Mouse (Mus musculus): Measurements from ENCODE around the gene 1700025G04Rik. TPM values are rescaled to one million over a fixed set of nuclear protein-coding genes. Genes with fewer than 3 reads are reported as not detected.

The 1700025G04Rik gene
- polyA plus RNA-seq, 1 experiment from 2014 or later: 32.4 TPM

DNA sequence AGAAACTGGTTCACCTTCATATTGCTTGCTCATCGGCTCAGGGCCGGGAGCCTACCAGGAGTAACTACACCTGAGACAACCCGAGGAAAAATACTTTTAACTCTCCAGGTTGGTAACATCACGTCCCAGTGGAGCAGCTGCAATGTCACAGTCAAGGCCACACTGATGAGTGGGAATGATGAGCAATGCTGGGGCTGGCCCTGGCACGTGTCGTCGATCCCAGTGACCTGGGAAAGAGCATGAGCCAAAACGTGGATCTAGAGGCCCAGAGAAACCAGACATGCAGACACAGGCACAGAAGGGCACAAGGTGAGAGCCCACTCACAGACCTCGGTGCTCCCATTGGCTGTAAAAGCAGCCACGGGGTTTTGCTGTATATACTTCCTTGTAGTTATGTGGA lies 202.8 kb downstream of the 1700025G04Rik start:
- H3K27me3 ChIP-seq (ENCODE audit: control insufficient read depth, insufficient read depth, low read length): no peaks in the 10 kb centered on the region
- ATAC-seq (ENCODE audit: low FRiP score): no peak
- no peak overlapping the region for H3K27ac ChIP-seq (ENCODE audit: low read depth, low read length)
- H3K4me1 ChIP-seq (ENCODE audit: control insufficient read depth, insufficient read depth, low read length): 0 out of 2 replicates have a peak, but pooled peaks cover 2% of the 10 kb centered on the region
- DNase-seq (ENCODE audit: low spot score, missing footprints): no peak
- H3K9me3 ChIP-seq (ENCODE audit: control insufficient read depth, low read length): no peaks in the 10 kb centered on the region
- 92% methylated on average over 10 of the region's 10 CpGs for WGBS
- no peak overlapping the region for H3K4me3 ChIP-seq (ENCODE audit: low read depth, low read length)
- no peak overlapping the region for H3K9ac ChIP-seq (ENCODE audit: low read length)
- H3K4me2 ChIP-seq: no peak overlapping the region
- H3K36me3 ChIP-seq (ENCODE audit: control insufficient read depth, insufficient read depth, low read length): no peaks in the 10 kb centered on the region

DNA sequence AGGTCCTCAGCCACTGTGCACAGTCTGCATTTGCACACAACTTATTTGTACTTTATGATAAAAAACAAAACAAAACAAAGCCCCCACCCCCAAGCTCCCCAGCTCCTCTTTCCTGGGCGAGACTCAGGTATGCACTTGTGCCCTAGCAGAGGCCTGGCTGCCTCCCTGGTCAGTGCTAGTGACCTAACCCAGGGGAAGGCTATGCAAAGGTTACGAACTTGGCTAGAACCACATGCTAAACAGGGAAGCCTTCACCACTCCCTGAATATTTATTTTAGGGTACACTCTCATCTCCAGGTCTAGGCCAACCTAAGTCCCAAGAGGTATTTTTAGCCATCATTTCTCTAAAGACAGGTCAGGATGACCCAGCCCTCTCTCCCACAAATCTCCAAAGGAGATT lies 203.8 kb downstream of the 1700025G04Rik start:
- ATAC-seq (ENCODE audit: low FRiP score) (no peak), DNase-seq (ENCODE audit: low spot score, missing footprints) (no peak)
- no peak overlapping the region for H3K9ac ChIP-seq (ENCODE audit: low read length)
- 98% methylated on average over 2 of the region's 2 CpGs for WGBS
- no peak overlapping the region for H3K4me3 ChIP-seq (ENCODE audit: low read depth, low read length)
- no peak overlapping the region for H3K27ac ChIP-seq (ENCODE audit: low read depth, low read length)
- H3K27me3 ChIP-seq (ENCODE audit: control insufficient read depth, insufficient read depth, low read length): no peaks in the 10 kb centered on the region
- H3K9me3 ChIP-seq (ENCODE audit: control insufficient read depth, low read length): no peaks in the 10 kb centered on the region
- no peaks in the 10 kb centered on the region for H3K36me3 ChIP-seq (ENCODE audit: control insufficient read depth, insufficient read depth, low read length)
- H3K4me2 ChIP-seq: no peak overlapping the region
- H3K4me1 ChIP-seq (ENCODE audit: control insufficient read depth, insufficient read depth, low read length): peaks cover 6% of the 10 kb centered on the region; the same call in 1 of the 2 replicates

DNA sequence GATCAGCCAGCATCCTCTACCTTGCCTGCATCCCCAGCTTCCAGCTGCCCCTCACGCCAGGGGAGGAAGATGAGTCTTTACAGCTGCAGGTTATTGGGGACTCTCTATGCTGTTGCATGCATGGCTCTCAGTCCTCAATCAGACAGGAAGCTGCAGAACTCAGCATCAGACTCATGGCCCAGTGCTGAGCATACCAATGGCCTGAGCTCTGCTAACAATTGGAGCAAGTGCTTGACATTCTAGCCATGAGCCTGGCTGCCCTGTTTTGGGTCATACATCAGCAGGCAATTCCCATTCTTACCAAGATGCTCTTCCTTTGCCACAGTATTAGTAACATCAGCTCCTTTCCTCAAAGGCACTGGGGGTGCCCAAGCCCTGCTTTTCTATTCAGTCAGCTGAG lies 208.7 kb downstream of the 1700025G04Rik start:
- H3K4me1 ChIP-seq (ENCODE audit: control insufficient read depth, insufficient read depth, low read length): peaks cover 18% of the 10 kb centered on the region
- WGBS: 64% methylated on average over 1 of the region's 1 CpGs
- no peak overlapping the region for H3K4me3 ChIP-seq (ENCODE audit: low read depth, low read length)
- no peaks in the 10 kb centered on the region for H3K36me3 ChIP-seq (ENCODE audit: control insufficient read depth, insufficient read depth, low read length)
- H3K4me2 ChIP-seq: no peak overlapping the region
- H3K9me3 ChIP-seq (ENCODE audit: control insufficient read depth, low read length): no peaks in the 10 kb centered on the region
- ATAC-seq (ENCODE audit: low FRiP score) (no peak), DNase-seq (ENCODE audit: low spot score, missing footprints) (no peak)
- no peak overlapping the region for H3K9ac ChIP-seq (ENCODE audit: low read length)
- no peaks in the 10 kb centered on the region for H3K27me3 ChIP-seq (ENCODE audit: control insufficient read depth, insufficient read depth, low read length)
- no peak overlapping the region for H3K27ac ChIP-seq (ENCODE audit: low read depth, low read length)

DNA sequence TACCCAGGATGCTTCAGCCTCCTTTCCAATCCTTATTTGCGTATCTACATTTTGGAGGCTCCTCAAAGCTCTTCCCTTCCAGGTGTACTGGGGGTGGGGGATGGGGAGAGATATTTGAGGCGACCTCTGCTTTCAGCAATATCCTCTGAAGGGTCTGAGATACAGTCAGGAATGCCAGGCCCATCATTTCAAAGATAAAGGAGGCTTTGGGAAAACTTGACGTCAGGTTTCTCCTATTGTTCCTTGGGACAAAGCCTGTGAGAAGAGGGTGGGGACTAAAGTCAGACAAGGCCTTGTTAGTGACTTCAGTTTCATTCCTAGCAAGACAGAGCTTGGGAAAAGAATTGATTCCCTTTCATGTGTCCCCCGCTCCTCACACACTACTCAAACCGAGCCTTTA lies 209.2 kb downstream of the 1700025G04Rik start:
- H3K27ac ChIP-seq (ENCODE audit: low read depth, low read length): no peak overlapping the region
- H3K4me2 ChIP-seq: no peak overlapping the region
- no peak overlapping the region for H3K4me3 ChIP-seq (ENCODE audit: low read depth, low read length)
- ATAC-seq (ENCODE audit: low FRiP score): no peak
- DNase-seq (ENCODE audit: low spot score, missing footprints): no peak
- H3K4me1 ChIP-seq (ENCODE audit: control insufficient read depth, insufficient read depth, low read length): peaks cover 18% of the 10 kb centered on the region
- no peak overlapping the region for H3K9ac ChIP-seq (ENCODE audit: low read length)
- H3K36me3 ChIP-seq (ENCODE audit: control insufficient read depth, insufficient read depth, low read length): no peaks in the 10 kb centered on the region
- H3K27me3 ChIP-seq (ENCODE audit: control insufficient read depth, insufficient read depth, low read length): no peaks in the 10 kb centered on the region
- no peaks in the 10 kb centered on the region for H3K9me3 ChIP-seq (ENCODE audit: control insufficient read depth, low read length)
- WGBS: 44% methylated on average over 5 of the region's 5 CpGs

DNA sequence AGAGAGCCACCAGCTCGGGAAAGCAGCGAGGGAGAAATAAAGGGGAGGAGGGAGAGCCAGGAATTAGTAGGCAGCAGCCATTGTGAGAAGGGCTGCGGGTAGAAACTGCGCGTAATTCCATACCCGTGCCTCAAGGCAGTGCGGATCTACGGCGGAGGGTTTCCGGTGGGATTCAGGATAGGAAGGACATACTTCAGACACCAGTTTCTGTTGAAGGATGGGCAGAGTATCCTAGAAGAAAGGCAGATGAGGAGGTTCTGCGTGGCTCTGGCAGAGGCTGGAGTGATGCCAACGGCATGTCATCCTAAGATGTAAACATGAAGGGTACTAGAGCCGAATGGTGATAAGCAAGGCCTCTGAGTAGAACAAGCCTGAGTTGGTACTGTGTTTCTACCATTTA lies 210.0 kb downstream of the 1700025G04Rik start:
- H3K27me3 ChIP-seq (ENCODE audit: control insufficient read depth, insufficient read depth, low read length): no peaks in the 10 kb centered on the region
- no peaks in the 10 kb centered on the region for H3K9me3 ChIP-seq (ENCODE audit: control insufficient read depth, low read length)
- WGBS: 85% methylated on average over 13 of the region's 13 CpGs
- no peak overlapping the region for H3K4me3 ChIP-seq (ENCODE audit: low read depth, low read length)
- DNase-seq (ENCODE audit: low spot score, missing footprints): no peak
- no peak overlapping the region for H3K4me2 ChIP-seq
- no peak for ATAC-seq (ENCODE audit: low FRiP score)
- H3K36me3 ChIP-seq (ENCODE audit: control insufficient read depth, insufficient read depth, low read length): no peaks in the 10 kb centered on the region
- H3K4me1 ChIP-seq (ENCODE audit: control insufficient read depth, insufficient read depth, low read length): peaks cover 18% of the 10 kb centered on the region
- no peak overlapping the region for H3K9ac ChIP-seq (ENCODE audit: low read length)
- H3K27ac ChIP-seq (ENCODE audit: low read depth, low read length): no peak overlapping the region

DNA sequence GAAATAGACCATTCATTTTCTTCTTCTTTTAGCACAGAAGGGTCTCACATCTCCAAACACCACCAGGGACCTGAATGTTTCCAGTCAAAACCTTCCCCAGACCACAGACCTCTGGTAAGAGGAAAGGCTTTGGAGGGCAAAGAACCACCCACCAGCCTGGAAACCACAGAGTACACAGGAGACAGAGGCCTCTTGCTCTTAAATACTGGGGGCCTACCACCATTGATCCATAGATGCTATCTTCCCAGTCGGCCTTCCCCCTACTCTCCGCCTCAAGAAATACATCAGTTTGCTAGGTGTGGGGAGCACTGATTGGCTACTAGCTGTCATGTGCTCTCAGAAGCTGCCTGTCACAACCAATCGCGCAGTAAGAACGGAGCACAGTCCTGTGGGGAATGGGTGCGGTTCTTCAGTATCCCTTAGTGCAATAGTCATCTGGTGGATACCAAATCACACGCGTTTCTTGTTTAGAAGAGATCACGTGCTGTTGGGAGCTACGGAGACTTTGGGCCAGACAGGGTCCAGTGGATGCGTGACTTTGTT lies 210.5 kb downstream of the 1700025G04Rik start:
- 87% methylated on average over 11 of the region's 11 CpGs for WGBS
- Histone ChIP-seq H3K4me2 (no peak overlapping the region), H3K27me3 (ENCODE audit: control insufficient read depth, insufficient read depth, low read length) (no peaks in the 10 kb centered on the region), H3K4me1 (ENCODE audit: control insufficient read depth, insufficient read depth, low read length) (peaks cover 18% of the 10 kb centered on the region), H3K4me3 (ENCODE audit: low read depth, low read length) (no peak overlapping the region), H3K36me3 (ENCODE audit: control insufficient read depth, insufficient read depth, low read length) (no peaks in the 10 kb centered on the region), H3K27ac (ENCODE audit: low read depth, low read length) (no peak overlapping the region), H3K9ac (ENCODE audit: low read length) (no peak overlapping the region), H3K9me3 (ENCODE audit: control insufficient read depth, low read length) (no peaks in the 10 kb centered on the region)
- DNase-seq (ENCODE audit: low spot score, missing footprints) (no peak), ATAC-seq (ENCODE audit: low FRiP score) (no peak)

DNA sequence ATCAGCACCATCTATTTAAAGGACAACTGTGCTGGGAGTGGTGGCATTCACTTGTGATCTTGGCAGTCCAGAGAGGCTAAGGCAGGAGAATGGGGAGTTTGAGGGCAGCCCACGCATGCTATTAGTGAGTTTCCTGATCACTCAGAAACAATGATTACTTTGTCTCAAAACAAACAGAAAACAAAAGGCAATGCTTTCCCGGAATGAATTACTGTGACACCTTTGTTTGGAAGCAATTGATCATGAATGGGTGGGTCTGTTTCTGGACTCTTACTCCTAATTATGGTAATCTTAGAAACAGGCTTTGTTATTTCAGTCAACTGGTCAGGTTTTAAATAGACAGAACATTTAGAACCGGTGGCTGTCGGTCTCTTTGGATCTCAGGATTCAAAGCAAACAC lies 211.5 kb downstream of the 1700025G04Rik start:
- Histone ChIP-seq H3K9me3 (ENCODE audit: control insufficient read depth, low read length) (no peaks in the 10 kb centered on the region), H3K4me2 (no peak overlapping the region), H3K4me1 (ENCODE audit: control insufficient read depth, insufficient read depth, low read length) (peaks cover 18% of the 10 kb centered on the region), H3K27ac (ENCODE audit: low read depth, low read length) (no peak overlapping the region), H3K27me3 (ENCODE audit: control insufficient read depth, insufficient read depth, low read length) (no peaks in the 10 kb centered on the region), H3K36me3 (ENCODE audit: control insufficient read depth, insufficient read depth, low read length) (no peaks in the 10 kb centered on the region), H3K9ac (ENCODE audit: low read length) (no peak overlapping the region), H3K4me3 (ENCODE audit: low read depth, low read length) (no peak overlapping the region)
- 32% methylated on average over 4 of the region's 4 CpGs for WGBS
- DNase-seq (ENCODE audit: low spot score, missing footprints): no peak
- ATAC-seq (ENCODE audit: low FRiP score): no peak

DNA sequence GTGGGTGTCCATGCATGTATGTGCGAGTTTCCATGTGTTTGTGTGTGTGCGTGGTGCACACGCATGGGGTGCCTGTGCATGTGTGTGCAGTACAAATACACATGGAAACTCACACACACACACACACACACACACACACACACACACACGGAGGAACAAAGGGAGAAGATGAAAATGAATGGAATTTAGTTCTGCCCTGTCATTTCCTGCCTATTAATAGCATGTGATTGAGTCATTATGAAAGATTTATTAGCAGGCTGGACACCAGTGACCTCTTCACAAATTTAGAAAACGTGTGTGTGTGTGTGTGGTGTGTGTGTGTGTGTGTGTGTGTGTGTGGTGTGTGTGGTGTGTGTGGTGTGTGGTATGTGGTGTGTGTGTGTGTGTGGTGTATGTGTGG lies 217.0 kb downstream of the 1700025G04Rik start:
- Histone ChIP-seq H3K36me3 (ENCODE audit: control insufficient read depth, insufficient read depth, low read length) (no peaks in the 10 kb centered on the region), H3K4me1 (ENCODE audit: control insufficient read depth, insufficient read depth, low read length) (no peaks in the 10 kb centered on the region), H3K27me3 (ENCODE audit: control insufficient read depth, insufficient read depth, low read length) (no peaks in the 10 kb centered on the region), H3K4me2 (no peak overlapping the region), H3K9me3 (ENCODE audit: control insufficient read depth, low read length) (no peaks in the 10 kb centered on the region), H3K4me3 (ENCODE audit: low read depth, low read length) (no peak overlapping the region), H3K9ac (ENCODE audit: low read length) (no peak overlapping the region), H3K27ac (ENCODE audit: low read depth, low read length) (no peak overlapping the region)
- ATAC-seq (ENCODE audit: low FRiP score) (no peak), DNase-seq (ENCODE audit: low spot score, missing footprints) (no peak)
- WGBS: 83% methylated on average over 5 of the region's 5 CpGs

DNA sequence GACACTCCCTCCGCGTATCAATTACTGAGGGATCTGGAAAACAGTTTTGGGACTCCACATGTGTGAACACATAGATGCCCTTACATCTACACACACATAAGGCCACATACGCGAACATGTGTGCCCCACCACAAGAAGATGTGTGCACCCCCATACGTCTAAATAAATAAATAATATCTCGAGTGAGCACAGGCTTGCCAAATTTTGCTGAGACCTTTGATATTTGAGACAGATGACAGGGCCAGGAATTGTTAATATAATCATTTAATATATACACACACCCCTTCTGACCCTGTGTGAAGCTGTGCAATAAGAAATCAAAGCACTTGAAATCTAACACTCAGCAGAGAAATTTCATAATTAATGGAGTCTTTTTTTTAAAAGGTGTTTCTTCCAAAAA lies 225.6 kb downstream of the 1700025G04Rik start:
- no peak for ATAC-seq (ENCODE audit: low FRiP score)
- WGBS: 88% methylated on average over 6 of the region's 6 CpGs
- no peaks in the 10 kb centered on the region for H3K36me3 ChIP-seq (ENCODE audit: control insufficient read depth, insufficient read depth, low read length)
- no peak overlapping the region for H3K4me2 ChIP-seq
- H3K4me1 ChIP-seq (ENCODE audit: control insufficient read depth, insufficient read depth, low read length): no peaks in the 10 kb centered on the region
- no peaks in the 10 kb centered on the region for H3K27me3 ChIP-seq (ENCODE audit: control insufficient read depth, insufficient read depth, low read length)
- H3K27ac ChIP-seq (ENCODE audit: low read depth, low read length): no peak overlapping the region
- H3K9ac ChIP-seq (ENCODE audit: low read length): no peak overlapping the region
- no peak overlapping the region for H3K4me3 ChIP-seq (ENCODE audit: low read depth, low read length)
- peak; percentile 62 for DNase-seq (ENCODE audit: low spot score, missing footprints)
- no peaks in the 10 kb centered on the region for H3K9me3 ChIP-seq (ENCODE audit: control insufficient read depth, low read length)

DNA sequence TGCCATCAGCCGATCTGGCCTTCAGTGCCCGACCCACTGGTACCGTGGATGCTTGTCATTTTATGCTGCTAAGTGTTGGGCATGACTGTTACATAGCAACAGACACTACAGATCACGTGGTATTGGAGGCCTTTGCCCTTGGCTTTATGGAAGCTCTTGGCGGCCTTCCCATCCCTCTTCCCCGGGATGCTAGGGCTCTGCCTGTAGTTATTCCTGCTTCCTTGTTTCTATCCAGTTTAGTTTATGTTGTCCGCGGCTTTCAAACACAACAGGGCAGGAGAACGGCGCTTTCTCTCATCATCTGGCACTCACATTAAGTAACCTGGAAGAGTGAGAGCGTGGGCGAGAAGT lies 226.2 kb downstream of the 1700025G04Rik start:
- H3K4me3 ChIP-seq (ENCODE audit: low read depth, low read length): no peak overlapping the region
- 91% methylated on average over 12 of the region's 12 CpGs for WGBS
- H3K4me1 ChIP-seq (ENCODE audit: control insufficient read depth, insufficient read depth, low read length): no peaks in the 10 kb centered on the region
- no peaks in the 10 kb centered on the region for H3K36me3 ChIP-seq (ENCODE audit: control insufficient read depth, insufficient read depth, low read length)
- ATAC-seq (ENCODE audit: low FRiP score) (no peak), DNase-seq (ENCODE audit: low spot score, missing footprints) (no peak)
- no peaks in the 10 kb centered on the region for H3K9me3 ChIP-seq (ENCODE audit: control insufficient read depth, low read length)
- no peak overlapping the region for H3K9ac ChIP-seq (ENCODE audit: low read length)
- no peaks in the 10 kb centered on the region for H3K27me3 ChIP-seq (ENCODE audit: control insufficient read depth, insufficient read depth, low read length)
- H3K4me2 ChIP-seq: no peak overlapping the region
- no peak overlapping the region for H3K27ac ChIP-seq (ENCODE audit: low read depth, low read length)

All from midbrain, embryonic 11.5 days (tissue).